Mouse (Mus musculus) bone marrow, adult 2 months (tissue): ENCODE measurements around the gene Hist1h1a. TPM values are rescaled to one million over a fixed set of nuclear protein-coding genes. Genes with fewer than 3 reads are reported as not detected.
A peak's percentile ranks its signal among the peaks of the same experiment; 100 is the strongest.
"Not testable (repeated sequence)": the region's sequence is repeated elsewhere in the genome, so short reads cannot be mapped to it uniquely, and the experiment has no call there.

Source experiments
- H3K27ac ChIP-seq: fragments of 200-500 bp; 2 replicates; pipeline ENCODE4 v1.5.1; 2012; ENCODE audit warnings: low read depth, mild to moderate bottlenecking, control low read depth, inconsistent platforms, low read length; ENCODE audit not compliant: control insufficient read depth, poor library complexity, insufficient read depth
- H3K4me1 ChIP-seq: fragments of 200-500 bp; 2 replicates; pipeline ENCODE4 v1.6.1; 2011; ENCODE audit warnings: low read length; ENCODE audit not compliant: control insufficient read depth, insufficient read depth
- H3K4me3 ChIP-seq: fragments of 200-500 bp; replicated peaks from 2 replicates; pipeline ENCODE3; 2011; ENCODE audit warnings: mild to moderate bottlenecking, low read depth, low read length, control low read depth; ENCODE audit not compliant: control insufficient read depth
- CTCF ChIP-seq: fragments of 200-500 bp; IDR thresholded peaks from 2 replicates; pipeline ENCODE4 v1.5.1; 2011; ENCODE audit warnings: low read length, control low read depth; ENCODE audit not compliant: control insufficient read depth, insufficient read depth
- POLR2A ChIP-seq: fragments of 200-500 bp; IDR thresholded peaks from 2 replicates; pipeline ENCODE4 v1.6.1; 2011; ENCODE audit warnings: low read depth, mild to moderate bottlenecking, control low read depth, low read length, borderline replicate concordance; ENCODE audit not compliant: control insufficient read depth
- WGBS: fragments of 180-500 bp; shearing (Covaris S2); methylation state at CpG from one replicate; pipeline ENCODE4 v1.1.7; 2018; 5-methylcytosine and 5-hydroxymethylcytosine counted together
- polyA plus RNA-seq: library from polyadenylated mRNA; stranded (reverse); fragments of >200 nt; gene quantifications from 2 replicates; pipeline ENCODE4 v1.2.4, GENCODE M21; 2011; ENCODE audit warnings: low replicate concordance; ENCODE audit not compliant: missing spikeins, insufficient read depth, insufficient read length

The Hist1h1a gene
- polyA plus RNA-seq, 1 experiment = 38.3 TPM

GRCm38 (mm10) chr13:23766772-23767171 lies 3.3 kb downstream of the Hist1h1a start:
- H3K27ac ChIP-seq = no peak overlapping the region
- no peak overlapping the region for H3K4me3 ChIP-seq
- peaks cover 2% of the 10 kb centered on the region; the same call in 1 of the 2 replicates for H3K4me1 ChIP-seq
- TF ChIP-seq POLR2A (no peak), CTCF (no peak)

- TF ChIP-seq CTCF = no peak
- no peak for TF ChIP-seq POLR2A
- WGBS = 3% methylated on average over 5 of the region's 5 CpGs
- no peak overlapping the region for H3K4me3 ChIP-seq
- peaks cover 2% of the 10 kb centered on the region; the same call in 1 of the 2 replicates for H3K4me1 ChIP-seq
- peak overlapping the region; percentile 64; the same call in 1 of the 2 replicates for H3K27ac ChIP-seq
These were observed 5.5 kb downstream of the Hist1h1a start for GRCm38 (mm10) chr13:23768834-23769397.

GRCm38 (mm10) chr13:23769613-23770012 lies 6.1 kb downstream of the Hist1h1a start, which contains the start of gene Trim38:
Gene Trim38 (plus strand): TSS chr13:23769913.
- WGBS = 65% methylated on average over 2 of the region's 2 CpGs
- H3K27ac ChIP-seq = peak within 1 kb of the TSS; percentile 64; the same call in 1 of the 2 replicates

GRCm38 (mm10) chr13:23772561-23773313 lies 9.3 kb downstream of the Hist1h1a start:
- TF ChIP-seq POLR2A (no peak), CTCF (0 out of 2 replicates have a peak, but pooled peaks have one; percentile 0)
- WGBS = 49% methylated on average over 21 of the region's 21 CpGs
- Histone ChIP-seq H3K4me3 (no peak overlapping the region), H3K4me1 (peaks cover 2% of the 10 kb centered on the region; the same call in 1 of the 2 replicates), H3K27ac (no peak overlapping the region)

More at GRCm38 (mm10) chr13:23769613-23770012, 6.1 kb downstream of the Hist1h1a start, which contains the start of gene Trim38:
- H3K4me1 ChIP-seq, H3K4me3 ChIP-seq: not testable (repeated sequence)

GRCm38 (mm10) chr13:23778339-23778738 lies 14.9 kb downstream of the Hist1h1a start:
- Histone ChIP-seq H3K27ac (no peak overlapping the region), H3K4me3 (no peak overlapping the region), H3K4me1 (peaks cover 2% of the 10 kb centered on the region)
- no peak for TF ChIP-seq POLR2A
- 61% methylated on average over 7 of the region's 7 CpGs for WGBS

GRCm38 (mm10) chr13:23779025-23779424 lies 15.6 kb downstream of the Hist1h1a start:
- H3K27ac ChIP-seq = no peak overlapping the region
- H3K4me1 ChIP-seq = peaks cover 2% of the 10 kb centered on the region
- no peak for TF ChIP-seq POLR2A
- no peak for TF ChIP-seq CTCF
- WGBS = 70% methylated on average over 4 of the region's 4 CpGs
- no peak overlapping the region for H3K4me3 ChIP-seq

GRCm38 (mm10) chr13:23792520-23792919 lies 29.1 kb downstream of the Hist1h1a start:
- WGBS = 39% methylated on average over 2 of the region's 2 CpGs
- peak; percentile 25; the same call in 1 of the 2 replicates for TF ChIP-seq CTCF
- no peak for TF ChIP-seq POLR2A

GRCm38 (mm10) chr13:23799405-23799804 lies 35.9 kb downstream of the Hist1h1a start:
- H3K4me3 ChIP-seq = no peak overlapping the region
- TF ChIP-seq POLR2A (no peak), CTCF (no peak)
- no peak overlapping the region for H3K27ac ChIP-seq
- 3% methylated on average over 5 of the region's 5 CpGs for WGBS
- H3K4me1 ChIP-seq = peaks cover 1% of the 10 kb centered on the region; the same call in 1 of the 2 replicates

More at GRCm38 (mm10) chr13:23792520-23792919, 29.1 kb downstream of the Hist1h1a start:
- Histone ChIP-seq H3K4me3 (no peak overlapping the region), H3K27ac (no peak overlapping the region), H3K4me1 (no peaks in the 10 kb centered on the region)

GRCm38 (mm10) chr13:23804532-23804931 lies 41.1 kb downstream of the Hist1h1a start:
- TF ChIP-seq CTCF (no peak), POLR2A (no peak)
- Histone ChIP-seq H3K27ac (no peak overlapping the region), H3K4me1 (no peaks in the 10 kb centered on the region), H3K4me3 (no peak overlapping the region)
- WGBS = 58% methylated on average over 2 of the region's 2 CpGs
